Mouse (Mus musculus) adrenal gland, adult 10 weeks (tissue): ENCODE measurements around the gene Dpep1. TPM values are rescaled to one million over a fixed set of nuclear protein-coding genes. Genes with fewer than 3 reads are reported as not detected.

ENCODE experiments used
- polyA plus RNA-seq: library from polyadenylated mRNA; stranded (reverse); fragments of 350-450 nt; fragmentation: Illumina TruSeq; extraction: RNeasy Lipid Tissue Mini Kit (QIAGEN cat#74804); gene quantifications from one replicate; pipeline ENCODE4 v1.2.3, GENCODE M21; 2014; ENCODE audit warnings: low read depth, low replicate concordance

Gene Dpep1
- polyA plus RNA-seq, result 17.1 TPM

GRCm38 (mm10) chr8:123185566-123186409 lies at the start of gene Dpep1:
Gene Dpep1 (plus strand): TSS chr8:123186242.

GRCm38 (mm10) chr8:123157888-123158465 lies 28.1 kb upstream of the Dpep1 start, which contains the start of gene Sult5a1:
Gene Sult5a1 (minus strand): TSS chr8:123158315.

GRCm38 (mm10) chr8:123212321-123213117 lies 26.5 kb downstream of the Dpep1 start, which contains the start of the genes Chmp1a and Spata33:
Gene Chmp1a (minus strand): TSS chr8:123212763.
Gene Spata33 (plus strand): TSS chr8:123212832.

GRCm38 (mm10) chr8:123224278-123225266 lies 38.5 kb downstream of the Dpep1 start, which contains the start of gene Cdk10:
Gene Cdk10 (plus strand): TSS chr8:123224842.

GRCm38 (mm10) chr8:123235520-123236497 lies 49.8 kb downstream of the Dpep1 start, which contains the start of gene Spata2l:
Gene Spata2l (minus strand): TSS chr8:123236233.

Other genes with a start within 250 kb of the Dpep1 start
- gene Ankrd11, start 144.0 kb upstream of the Dpep1 start, polyA plus RNA-seq, result 67.5 TPM
- 32.2 TPM for gene Spg7, start 123.3 kb upstream of the Dpep1 start, polyA plus RNA-seq
- gene Rpl13, start 83.9 kb upstream of the Dpep1 start, polyA plus RNA-seq, result 71.7 TPM
- gene Cpne7, start 68.9 kb upstream of the Dpep1 start, polyA plus RNA-seq, result not detected
- gene Sult5a1, start 27.9 kb upstream of the Dpep1 start, polyA plus RNA-seq, result 0.99 TPM
- gene Chmp1a, start 26.5 kb downstream of the Dpep1 start, polyA plus RNA-seq, result 9.4 TPM
- 0.70 TPM for gene Spata33, start 26.6 kb downstream of the Dpep1 start, polyA plus RNA-seq
- gene Cdk10, start 38.6 kb downstream of the Dpep1 start, polyA plus RNA-seq, result 2.9 TPM
- gene Spata2l, start 50.0 kb downstream of the Dpep1 start, polyA plus RNA-seq, result 0.58 TPM
- 2.2 TPM for gene Zfp276, start 68.0 kb downstream of the Dpep1 start, polyA plus RNA-seq
- gene Vps9d1, start 68.1 kb downstream of the Dpep1 start, polyA plus RNA-seq, result 1.9 TPM
- gene Fanca, start 132.3 kb downstream of the Dpep1 start, polyA plus RNA-seq, result not detected
- gene Spire2, start 146.5 kb downstream of the Dpep1 start, polyA plus RNA-seq, result not detected
- gene Tcf25, start 187.5 kb downstream of the Dpep1 start, polyA plus RNA-seq, result 246 TPM
- gene Mc1r, start 220.9 kb downstream of the Dpep1 start, polyA plus RNA-seq, result not detected
- 0.52 TPM for gene Tubb3, start 225.2 kb downstream of the Dpep1 start, polyA plus RNA-seq
- gene Def8, start 237.3 kb downstream of the Dpep1 start, polyA plus RNA-seq, result 3.0 TPM